Mouse (Mus musculus): Measurements from ENCODE around the gene Bclaf3.
"Not testable (repeated sequence)": the region's sequence is repeated elsewhere in the genome, so short reads cannot be mapped to it uniquely, and the experiment has no call there.

Bclaf3 gene

GRCm38 (mm10) chrX:159526388-159526787 lies at the start of gene Bclaf3:
TSS of gene Bclaf3 (plus strand) at chrX:159526688.
- DNase-seq (ENCODE audit: low spot score in 2 of 2) = no peak

GRCm38 (mm10) chrX:159478243-159478940 lies 48.1 kb upstream of the Bclaf3 start:
- DNase-seq (ENCODE audit: low spot score in 2 of 2) = not testable (repeated sequence)

- no peak for DNase-seq (ENCODE audit: low spot score in 2 of 2)
Observed at GRCm38 (mm10) chrX:159484247-159484646, 42.2 kb upstream of the Bclaf3 start.

GRCm38 (mm10) chrX:159503181-159503580 lies 23.3 kb upstream of the Bclaf3 start:
- no peak for DNase-seq (ENCODE audit: low spot score in 2 of 2)

- no peak for DNase-seq (ENCODE audit: low spot score in 2 of 2)
Observed at GRCm38 (mm10) chrX:159508331-159509036, 18.0 kb upstream of the Bclaf3 start.

GRCm38 (mm10) chrX:159509042-159509441 lies 17.4 kb upstream of the Bclaf3 start:
- DNase-seq (ENCODE audit: low spot score in 2 of 2) = no peak

- no peak for DNase-seq (ENCODE audit: low spot score in 2 of 2)
Observed at GRCm38 (mm10) chrX:159509847-159510715, 16.4 kb upstream of the Bclaf3 start.

GRCm38 (mm10) chrX:159510716-159511051 lies 15.8 kb upstream of the Bclaf3 start:
- no peak for DNase-seq (ENCODE audit: low spot score in 2 of 2)

- no peak for DNase-seq (ENCODE audit: low spot score in 2 of 2)
Observed at GRCm38 (mm10) chrX:159515599-159515998, 10.9 kb upstream of the Bclaf3 start.

GRCm38 (mm10) chrX:159521780-159522179 lies 4.7 kb upstream of the Bclaf3 start:
- DNase-seq (ENCODE audit: low spot score in 2 of 2) = no peak

- DNase-seq (ENCODE audit: low spot score in 2 of 2) = no peak
Observed at GRCm38 (mm10) chrX:159522651-159523050, 3.8 kb upstream of the Bclaf3 start.

GRCm38 (mm10) chrX:159532427-159532810 lies 5.9 kb downstream of the Bclaf3 start:
- peak; percentile 90 to 93 for DNase-seq (ENCODE audit: low spot score in 2 of 2)

GRCm38 (mm10) chrX:159532811-159533462 lies 6.4 kb downstream of the Bclaf3 start:
- DNase-seq (ENCODE audit: low spot score in 2 of 2) = peak in 1 of 2 experiments; percentile 4

- DNase-seq (ENCODE audit: low spot score in 2 of 2) = no peak
Observed at GRCm38 (mm10) chrX:159541936-159542335, 15.4 kb downstream of the Bclaf3 start.

- DNase-seq (ENCODE audit: low spot score in 2 of 2) = no peak
Observed at GRCm38 (mm10) chrX:159547093-159547492, 20.6 kb downstream of the Bclaf3 start.

GRCm38 (mm10) chrX:159584738-159585137 lies 58.2 kb downstream of the Bclaf3 start:
- DNase-seq (ENCODE audit: low spot score in 2 of 2) = not testable (repeated sequence)

GRCm38 (mm10) chrX:159591633-159592032 lies 65.1 kb downstream of the Bclaf3 start:
- DNase-seq (ENCODE audit: low spot score in 2 of 2) = no peak

- DNase-seq (ENCODE audit: low spot score in 2 of 2) = no peak
Observed at GRCm38 (mm10) chrX:159597502-159597901, 71.0 kb downstream of the Bclaf3 start.

- DNase-seq (ENCODE audit: low spot score in 2 of 2) = no peak
Observed at GRCm38 (mm10) chrX:159604832-159605231, 78.3 kb downstream of the Bclaf3 start.

GRCm38 (mm10) chrX:159606936-159607335 lies 80.4 kb downstream of the Bclaf3 start:
- DNase-seq (ENCODE audit: low spot score in 2 of 2) = peak; percentile 6 to 9

GRCm38 (mm10) chrX:159626208-159626906 lies 99.9 kb downstream of the Bclaf3 start:
- DNase-seq (ENCODE audit: low spot score in 2 of 2) = peak; percentile 25 to 36

Measured in right cerebral cortex, adult 2 months (tissue).